Mouse (Mus musculus): ENCODE measurements around the gene Fam72a. TPM values are rescaled to one million over a fixed set of nuclear protein-coding genes. Genes with fewer than 3 reads are reported as not detected.

The Fam72a gene
- polyA plus RNA-seq, 1 experiment: 1.9 TPM

- no peaks in the 10 kb centered on the region for H3K36me3 ChIP-seq (ENCODE audit: control insufficient read depth, insufficient read depth)
- H3K4me3 ChIP-seq: no peak overlapping the region
- no peak overlapping the region for H3ac ChIP-seq (ENCODE audit: control insufficient read depth, insufficient read length)
- no peak overlapping the region for H3K4me2 ChIP-seq (ENCODE audit: low read depth)
- TF ChIP-seq MAX (IDR thresholded peaks at IDR 0.05; ENCODE audit: low read depth) (no peak), REST (IDR thresholded peaks at IDR 0.05; ENCODE audit: insufficient read depth, insufficient read length) (no peak), USF1 (IDR thresholded peaks at IDR 0.05; ENCODE audit: low read depth) (no peak), TCF3 (IDR thresholded peaks at IDR 0.05; ENCODE audit: insufficient read length, low read depth) (no peak), SRF (IDR thresholded peaks at IDR 0.05; ENCODE audit: control insufficient read depth, insufficient read length, low read depth) (no peak), POLR2A (IDR thresholded peaks at IDR 0.05; ENCODE audit: insufficient read length, low read depth) (no peak), MYOD1 (IDR thresholded peaks at IDR 0.05; ENCODE audit: control insufficient read depth in 1 of 3, insufficient read length in 2 of 3, low read depth in 2 of 3) (no peak), MYOG (IDR thresholded peaks at IDR 0.05; ENCODE audit: control insufficient read depth in 1 of 3, insufficient read depth in 1 of 3, insufficient read length in 2 of 3, low read depth in 2 of 3) (no peak), CEBPB (IDR thresholded peaks at IDR 0.05; ENCODE audit: insufficient read depth, poor library complexity, severe bottlenecking) (no peak), POLR2AphosphoS2 (IDR thresholded peaks at IDR 0.05; ENCODE audit: insufficient read length, low read depth) (no peak)
- H3K27me3 ChIP-seq (ENCODE audit: control insufficient read depth, insufficient read depth, insufficient read length): no peaks in the 10 kb centered on the region
- peaks cover 82% of the 10 kb centered on the region for H3K79me2 ChIP-seq (ENCODE audit: control insufficient read depth, insufficient read depth)
These were observed 41.4 kb upstream of the Fam72a start for GRCm38 (mm10) chr1:131486094-131486850.

DNA sequence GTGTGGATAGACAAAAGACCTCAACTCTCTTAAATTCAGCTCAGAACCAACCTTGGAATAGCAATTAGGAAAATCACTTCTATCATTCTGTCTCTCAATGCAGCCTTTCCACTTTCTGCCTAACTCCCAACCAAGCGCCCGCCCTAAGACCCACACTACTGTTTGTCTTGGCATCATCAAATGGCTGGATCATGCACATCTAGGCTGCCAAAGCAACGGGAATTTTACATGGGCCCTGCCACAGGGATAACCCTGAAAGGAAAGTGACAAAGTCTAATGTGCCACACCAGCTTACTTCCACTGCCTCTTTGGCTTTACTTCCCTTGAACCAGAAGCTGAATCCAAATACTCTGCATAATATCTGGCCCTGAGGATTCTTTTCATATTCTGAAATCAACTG lies 38.4 kb upstream of the Fam72a start:
- Histone ChIP-seq H3ac (ENCODE audit: control insufficient read depth, insufficient read length) (no peak overlapping the region), H3K79me2 (ENCODE audit: control insufficient read depth, insufficient read depth) (peaks cover 92% of the 10 kb centered on the region), H3K27me3 (ENCODE audit: control insufficient read depth, insufficient read depth, insufficient read length) (no peaks in the 10 kb centered on the region), H3K4me2 (ENCODE audit: low read depth) (no peak overlapping the region), H3K4me3 (no peak overlapping the region), H3K36me3 (ENCODE audit: control insufficient read depth, insufficient read depth) (no peaks in the 10 kb centered on the region)
- TF ChIP-seq REST (IDR thresholded peaks at IDR 0.05; ENCODE audit: insufficient read depth, insufficient read length): no peak
- TF ChIP-seq MAX (IDR thresholded peaks at IDR 0.05; ENCODE audit: low read depth): no peak
- TF ChIP-seq USF1 (IDR thresholded peaks at IDR 0.05; ENCODE audit: low read depth): no peak
- TF ChIP-seq SRF (IDR thresholded peaks at IDR 0.05; ENCODE audit: control insufficient read depth, insufficient read length, low read depth): no peak
- TF ChIP-seq POLR2A (IDR thresholded peaks at IDR 0.05; ENCODE audit: insufficient read length, low read depth): no peak

GRCm38 (mm10) chr1:131491579-131491978 lies 36.1 kb upstream of the Fam72a start:
- H3K4me3 ChIP-seq: no peak overlapping the region
- peaks cover 84% of the 10 kb centered on the region for H3K79me2 ChIP-seq (ENCODE audit: control insufficient read depth, insufficient read depth)
- no peaks in the 10 kb centered on the region for H3K27me3 ChIP-seq (ENCODE audit: control insufficient read depth, insufficient read depth, insufficient read length)
- no peaks in the 10 kb centered on the region for H3K36me3 ChIP-seq (ENCODE audit: control insufficient read depth, insufficient read depth)
- TF ChIP-seq TCF12 (IDR thresholded peaks at IDR 0.05; ENCODE audit: insufficient read depth, poor library complexity, severe bottlenecking): no peak
- TF ChIP-seq MAX (IDR thresholded peaks at IDR 0.05; ENCODE audit: low read depth): no peak
- no peak for TF ChIP-seq SRF (IDR thresholded peaks at IDR 0.05; ENCODE audit: control insufficient read depth, insufficient read length, low read depth)
- no peak for TF ChIP-seq CEBPB (IDR thresholded peaks at IDR 0.05; ENCODE audit: insufficient read depth, poor library complexity, severe bottlenecking)
- no peak for TF ChIP-seq USF1 (IDR thresholded peaks at IDR 0.05; ENCODE audit: low read depth)
- TF ChIP-seq POLR2A (IDR thresholded peaks at IDR 0.05; ENCODE audit: insufficient read length, low read depth): no peak
- TF ChIP-seq POLR2AphosphoS2 (IDR thresholded peaks at IDR 0.05; ENCODE audit: insufficient read length, low read depth): no peak
- no peak for TF ChIP-seq E2F4 (IDR thresholded peaks at IDR 0.05; ENCODE audit: insufficient read depth)
- TF ChIP-seq MYOG (IDR thresholded peaks at IDR 0.05; ENCODE audit: control insufficient read depth in 1 of 3, insufficient read depth in 1 of 3, insufficient read length in 2 of 3, low read depth in 2 of 3): no peak
- TF ChIP-seq TCF3 (IDR thresholded peaks at IDR 0.05; ENCODE audit: insufficient read length, low read depth): no peak
- no peak for TF ChIP-seq MYOD1 (IDR thresholded peaks at IDR 0.05; ENCODE audit: control insufficient read depth in 1 of 3, insufficient read length in 2 of 3, low read depth in 2 of 3)
- no peak overlapping the region for H3K4me2 ChIP-seq (ENCODE audit: low read depth)
- no peak overlapping the region for H3ac ChIP-seq (ENCODE audit: control insufficient read depth, insufficient read length)

DNA sequence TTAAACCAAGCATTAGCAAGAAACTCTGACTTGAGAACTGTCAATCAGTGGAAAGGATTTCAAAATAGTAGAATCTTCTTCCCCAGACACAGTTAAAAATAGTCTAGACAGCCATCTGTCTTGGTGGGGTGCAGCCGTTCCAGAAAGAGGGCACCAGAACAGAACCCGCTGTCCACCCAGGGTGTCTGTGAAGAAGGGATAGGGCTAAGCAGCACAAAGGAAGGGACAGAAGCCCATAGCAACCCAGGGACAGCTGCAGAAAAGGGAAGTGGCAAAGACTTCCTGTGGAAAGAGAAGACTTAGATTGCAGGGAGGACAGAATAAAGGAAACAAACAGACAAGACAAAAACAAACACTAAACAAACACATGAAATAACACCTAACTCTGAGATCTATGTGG lies 35.3 kb upstream of the Fam72a start:
- Histone ChIP-seq H3K27me3 (ENCODE audit: control insufficient read depth, insufficient read depth, insufficient read length) (no peaks in the 10 kb centered on the region), H3K79me2 (ENCODE audit: control insufficient read depth, insufficient read depth) (peaks cover 86% of the 10 kb centered on the region), H3K4me3 (no peak overlapping the region), H3K36me3 (ENCODE audit: control insufficient read depth, insufficient read depth) (no peaks in the 10 kb centered on the region), H3ac (ENCODE audit: control insufficient read depth, insufficient read length) (no peak overlapping the region), H3K4me2 (ENCODE audit: low read depth) (peak overlapping the region; percentile 8)
- TF ChIP-seq TCF3 (IDR thresholded peaks at IDR 0.05; ENCODE audit: insufficient read length, low read depth) (no peak), MYOD1 (IDR thresholded peaks at IDR 0.05; ENCODE audit: control insufficient read depth in 1 of 3, insufficient read length in 2 of 3, low read depth in 2 of 3) (peak in 2 of 3 experiments; percentile 24 to 55), REST (IDR thresholded peaks at IDR 0.05; ENCODE audit: insufficient read depth, insufficient read length) (no peak), MAX (IDR thresholded peaks at IDR 0.05; ENCODE audit: low read depth) (no peak), TCF12 (IDR thresholded peaks at IDR 0.05; ENCODE audit: insufficient read depth, poor library complexity, severe bottlenecking) (no peak), MYOG (IDR thresholded peaks at IDR 0.05; ENCODE audit: control insufficient read depth in 1 of 3, insufficient read depth in 1 of 3, insufficient read length in 2 of 3, low read depth in 2 of 3) (peak in 2 of 3 experiments; percentile 10 to 24), CEBPB (IDR thresholded peaks at IDR 0.05; ENCODE audit: insufficient read depth, poor library complexity, severe bottlenecking) (no peak), USF1 (IDR thresholded peaks at IDR 0.05; ENCODE audit: low read depth) (no peak), POLR2A (IDR thresholded peaks at IDR 0.05; ENCODE audit: insufficient read length, low read depth) (no peak), SRF (IDR thresholded peaks at IDR 0.05; ENCODE audit: control insufficient read depth, insufficient read length, low read depth) (no peak), E2F4 (IDR thresholded peaks at IDR 0.05; ENCODE audit: insufficient read depth) (no peak)

Data from myocyte (in vitro differentiated cells).